Mouse (Mus musculus) CH12.LX (cell line): Measurements from ENCODE around the gene Chd4. TPM values are rescaled to one million over a fixed set of nuclear protein-coding genes. Genes with fewer than 3 reads are reported as not detected.
A peak's percentile ranks its signal among the peaks of the same experiment; 100 is the strongest.

Source experiments
- DNase-seq: peaks from one replicate; pipeline ENCODE4 v3.0.0-alpha.2; 2013; ENCODE audit errors: extremely low read depth
- H3K27ac ChIP-seq: 2 replicates; pipeline ENCODE4 v1.5.1; 2012; ENCODE audit warnings: low read depth, mild to moderate bottlenecking, control low read depth, moderate library complexity; ENCODE audit not compliant: insufficient read depth
- H3K27me3 ChIP-seq: replicated peaks from 2 replicates; pipeline ENCODE3; 2012; ENCODE audit warnings: inconsistent platforms
- H3K36me3 ChIP-seq, 2 experiments: replicated peaks in 1 of 2; 2 replicates each; pipeline versions ENCODE3 to v1.6.1; 2012; ENCODE audit warnings: inconsistent platforms in 1 of 2, low read length in 1 of 2, mild to moderate bottlenecking in 1 of 2, mixed read lengths in 1 of 2, moderate library complexity in 1 of 2; ENCODE audit not compliant: control insufficient read depth in 1 of 2, insufficient read depth in 1 of 2
- H3K4me1 ChIP-seq, 2 experiments: 2 replicates each; pipeline ENCODE4 v1.6.1; 2012; ENCODE audit warnings: inconsistent platforms in 1 of 2, moderate library complexity in 1 of 2; ENCODE audit not compliant: insufficient read depth in 2 of 2, control insufficient read depth in 1 of 2
- H3K4me2 ChIP-seq: 2 replicates; pipeline ENCODE4 v1.6.1; 2012; ENCODE audit warnings: low read depth, mild to moderate bottlenecking, control low read depth; ENCODE audit not compliant: poor library complexity, insufficient read depth, severe bottlenecking
- H3K4me3 ChIP-seq, 3 experiments: fragments of 150-350 bp in 1 of 3; sonication (generic) in 1 of 3; replicated peaks in 1 of 3; 2 replicates each; pipeline versions ENCODE3 to v1.5.1; 2011 to 2012; ENCODE audit warnings: low read depth in 2 of 3, low read length in 2 of 3, mild to moderate bottlenecking in 2 of 3, moderate library complexity in 2 of 3, control low read depth in 1 of 3, improper control_type of control experiment in 1 of 3, inconsistent platforms in 1 of 3, mixed read lengths in 1 of 3; ENCODE audit not compliant: poor library complexity in 1 of 3
- H3K79me2 ChIP-seq: replicated peaks from 2 replicates; pipeline ENCODE4 v1.6.1; 2012; ENCODE audit warnings: mild to moderate bottlenecking, moderate library complexity; ENCODE audit not compliant: control insufficient read depth, poor library complexity, insufficient read depth, severe bottlenecking; ENCODE audit errors: extremely low read depth
- H3K9ac ChIP-seq: 2 replicates; pipeline ENCODE4 v1.6.1; 2012; ENCODE audit warnings: low read depth, mild to moderate bottlenecking, control low read depth, moderate library complexity; ENCODE audit not compliant: insufficient read depth
- H3K9me3 ChIP-seq: replicated peaks from 2 replicates; pipeline ENCODE3; 2012; ENCODE audit warnings: low read length, inconsistent platforms, mixed read lengths
- CHD1 ChIP-seq: IDR thresholded peaks from 2 replicates; pipeline ENCODE4 v1.6.1; 2012; ENCODE audit warnings: low read depth, low read length, improper control_type of control experiment, inconsistent platforms
- CTCF ChIP-seq, 2 experiments: IDR thresholded peaks in 1 of 2; conservative IDR thresholded peaks in 1 of 2; 2 replicates each; pipeline ENCODE4 v1.5.1; 2011 to 2012; ENCODE audit warnings: low read depth in 2 of 2, low read length in 2 of 2, improper control_type of control experiment in 1 of 2, inconsistent platforms in 1 of 2, mild to moderate bottlenecking in 1 of 2, moderate library complexity in 1 of 2
- ELF1 ChIP-seq: IDR thresholded peaks from 2 replicates; pipeline ENCODE4 v1.6.1; 2014; ENCODE audit warnings: low read depth, mild to moderate bottlenecking, inconsistent platforms, low read length, improper control_type of control experiment
- EP300 ChIP-seq: IDR thresholded peaks from 2 replicates; pipeline ENCODE4 v1.6.1; 2011; ENCODE audit warnings: low read length, improper control_type of control experiment
- ETS1 ChIP-seq: conservative IDR thresholded peaks from 2 replicates; pipeline ENCODE4 v1.6.1; 2012; ENCODE audit warnings: low read depth, mild to moderate bottlenecking, inconsistent platforms, low read length, improper control_type of control experiment, moderate library complexity
- GABPA ChIP-seq: IDR thresholded peaks from 2 replicates; pipeline ENCODE4 v1.6.1; 2012; ENCODE audit warnings: low read depth, low read length, improper control_type of control experiment, inconsistent platforms; ENCODE audit not compliant: insufficient replicate concordance
- JUN ChIP-seq: IDR thresholded peaks from 2 replicates; pipeline ENCODE4 v1.6.1; 2011; ENCODE audit warnings: low read depth, mild to moderate bottlenecking, low read length, improper control_type of control experiment, moderate library complexity; ENCODE audit not compliant: insufficient read depth
- KAT2A ChIP-seq: IDR thresholded peaks from 2 replicates; pipeline ENCODE4 v1.6.1; 2012; ENCODE audit warnings: low read length, improper control_type of control experiment, inconsistent platforms; ENCODE audit not compliant: insufficient replicate concordance
- MAFK ChIP-seq: IDR thresholded peaks from 2 replicates; pipeline ENCODE4 v1.6.1; 2011; ENCODE audit warnings: low read length, improper control_type of control experiment; ENCODE audit not compliant: insufficient replicate concordance
- MAX ChIP-seq: IDR thresholded peaks from 2 replicates; pipeline ENCODE4 v1.6.1; 2011; ENCODE audit warnings: low read length, improper control_type of control experiment
- MAZ ChIP-seq: IDR thresholded peaks from 2 replicates; pipeline ENCODE4 v1.6.1; 2012; ENCODE audit warnings: low read depth, mild to moderate bottlenecking, inconsistent platforms, low read length, improper control_type of control experiment, moderate library complexity
- MEF2A ChIP-seq: IDR thresholded peaks from 2 replicates; pipeline ENCODE4 v1.6.1; 2014; ENCODE audit warnings: low read depth, mild to moderate bottlenecking, inconsistent platforms, low read length, improper control_type of control experiment, borderline replicate concordance
- MXI1 ChIP-seq: IDR thresholded peaks from 2 replicates; pipeline ENCODE4 v1.6.1; 2011; ENCODE audit warnings: mild to moderate bottlenecking, low read depth, low read length, improper control_type of control experiment
- MYC ChIP-seq: IDR thresholded peaks from 2 replicates; pipeline ENCODE4 v1.6.1; 2011; ENCODE audit warnings: low read depth, mild to moderate bottlenecking, improper control_type of control experiment, low read length
- NRF1 ChIP-seq: IDR thresholded peaks from 2 replicates; pipeline ENCODE4 v1.6.1; 2014; ENCODE audit warnings: low read depth, mild to moderate bottlenecking, inconsistent platforms, low read length, improper control_type of control experiment, moderate library complexity
- POLR2AphosphoS2 ChIP-seq: IDR thresholded peaks from 2 replicates; pipeline ENCODE4 v1.6.1; 2011; ENCODE audit warnings: low read depth, low read length, improper control_type of control experiment
- RCOR1 ChIP-seq: conservative IDR thresholded peaks from 2 replicates; pipeline ENCODE4 v1.6.1; 2012; ENCODE audit warnings: low read depth, mild to moderate bottlenecking, inconsistent platforms, low read length, improper control_type of control experiment
- SIN3A ChIP-seq: IDR thresholded peaks from 2 replicates; pipeline ENCODE4 v1.6.1; 2012; ENCODE audit warnings: low read length, improper control_type of control experiment, inconsistent platforms
- TCF12 ChIP-seq: IDR thresholded peaks from 2 replicates; pipeline ENCODE4 v1.6.1; 2014; ENCODE audit warnings: low read depth, mild to moderate bottlenecking, inconsistent platforms, low read length, improper control_type of control experiment
- USF1 ChIP-seq: IDR thresholded peaks from 2 replicates; pipeline ENCODE4 v1.6.1; 2014; ENCODE audit warnings: low read depth, mild to moderate bottlenecking, inconsistent platforms, low read length, improper control_type of control experiment
- ZKSCAN1 ChIP-seq: IDR thresholded peaks from 2 replicates; pipeline ENCODE4 v1.6.1; 2012; ENCODE audit warnings: low read depth, inconsistent platforms, low read length, improper control_type of control experiment, borderline replicate concordance
- ZNF384 ChIP-seq: IDR thresholded peaks from 2 replicates; pipeline ENCODE4 v1.6.1; 2012; ENCODE audit warnings: low read depth, low read length, improper control_type of control experiment, inconsistent platforms
- dilution Hi-C: fragments of 300-500 bp; cut with MboI; formaldehyde crosslinking; loops from 2 replicates; pipeline ENCODE4 v1.14.3; 2020; ENCODE audit warnings: low sequenced_read_pairs; ENCODE audit not compliant: extremely low pct_unique_long_range_greater_than_20kb, extremely low pct_ligation_motif_present
- in situ Hi-C: fragments of 300-500 bp; cut with MboI; formaldehyde crosslinking; loops from 3 replicates; pipeline ENCODE4 v1.14.3; 2019; ENCODE audit warnings: low sequenced_read_pairs, low pct_ligation_motif_present, low pct_unique_long_range_greater_than_20kb, mixed read lengths
- polyA plus RNA-seq: library from polyadenylated mRNA; unstranded; fragments of >175 nt; gene quantifications from 2 replicates; pipeline ENCODE4 v1.2.1, GENCODE M21; 2012; ENCODE audit warnings: low read depth; ENCODE audit not compliant: insufficient read length
- total RNA-seq, 2 experiments: library from RNA; depleted of rRNA; stranded (reverse); fragments of 300-350 nt in 1 of 2; fragments of >200 nt in 1 of 2; gene quantifications; 2 replicates each; pipeline ENCODE4 v1.2.3; 2012 to 2014

Chd4 gene
- total and polyA plus RNA-seq, 3 experiments: 72.7 to 200 (median 165) TPM

DNA sequence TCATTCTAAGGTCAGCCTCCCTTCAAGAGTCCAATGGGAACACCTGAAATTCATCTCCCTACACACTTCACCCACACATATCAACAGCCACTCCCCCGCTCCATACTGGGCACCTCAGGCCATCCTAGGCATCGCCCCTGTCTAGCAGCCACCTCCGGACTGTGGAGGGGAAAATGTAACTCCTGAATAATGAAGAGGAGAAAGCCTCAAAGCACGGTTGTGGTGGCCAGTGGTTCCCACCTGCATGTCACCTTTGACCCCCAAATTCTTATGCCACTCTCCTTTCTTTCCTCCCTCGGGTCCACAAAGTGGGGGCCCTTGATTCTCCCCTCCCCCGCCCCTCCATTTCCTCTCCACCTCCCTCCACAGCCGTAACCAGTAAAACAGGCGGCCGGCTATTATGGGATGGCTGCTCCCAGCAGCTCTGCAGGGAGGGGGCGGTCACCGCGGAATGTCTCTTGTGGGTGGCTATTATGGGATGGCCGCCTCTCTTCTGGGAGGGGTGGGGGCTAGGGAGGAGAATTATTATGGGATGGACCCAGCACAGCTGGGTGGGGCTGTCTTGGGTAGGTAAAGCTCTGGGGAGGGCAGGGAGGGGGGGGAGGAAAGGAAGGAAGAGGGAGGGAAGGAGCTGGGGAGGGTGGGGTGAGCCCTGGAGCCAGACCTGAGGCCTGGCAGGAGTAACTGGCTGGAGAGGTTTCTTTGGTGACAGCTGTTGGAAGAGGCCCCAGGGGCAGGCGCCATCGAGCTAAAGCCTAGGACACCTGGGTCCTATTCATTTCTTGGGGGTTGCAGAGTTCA, 6.1 kb upstream of the Chd4 start:
- Histone ChIP-seq H3K9me3 (no peaks in the 10 kb centered on the region), H3K9ac (no peak overlapping the region), H3K36me3 (peaks cover 0 to 5% of the 10 kb centered on the region in 2 experiments), H3K27me3 (no peaks in the 10 kb centered on the region), H3K4me2 (no peak overlapping the region), H3K4me3 (no peak overlapping the region), H3K4me1 (peaks cover 6 to 15% of the 10 kb centered on the region in 2 experiments), H3K27ac (no peak overlapping the region), H3K79me2 (no peaks in the 10 kb centered on the region)
- dilution Hi-C loops (no loop called here), in situ Hi-C loops (loop anchor here (10.0 kb wide), 1 partner anchor 45 kb away; the partner anchor contains the start of gene Acrbp)
- TF ChIP-seq POLR2AphosphoS2: no peak
- TF ChIP-seq USF1: no peak
- TF ChIP-seq ELF1: no peak
- TF ChIP-seq MAZ: peak; percentile 42; the same call in 1 of the 2 replicates
- peak; percentile 24 for DNase-seq

DNA sequence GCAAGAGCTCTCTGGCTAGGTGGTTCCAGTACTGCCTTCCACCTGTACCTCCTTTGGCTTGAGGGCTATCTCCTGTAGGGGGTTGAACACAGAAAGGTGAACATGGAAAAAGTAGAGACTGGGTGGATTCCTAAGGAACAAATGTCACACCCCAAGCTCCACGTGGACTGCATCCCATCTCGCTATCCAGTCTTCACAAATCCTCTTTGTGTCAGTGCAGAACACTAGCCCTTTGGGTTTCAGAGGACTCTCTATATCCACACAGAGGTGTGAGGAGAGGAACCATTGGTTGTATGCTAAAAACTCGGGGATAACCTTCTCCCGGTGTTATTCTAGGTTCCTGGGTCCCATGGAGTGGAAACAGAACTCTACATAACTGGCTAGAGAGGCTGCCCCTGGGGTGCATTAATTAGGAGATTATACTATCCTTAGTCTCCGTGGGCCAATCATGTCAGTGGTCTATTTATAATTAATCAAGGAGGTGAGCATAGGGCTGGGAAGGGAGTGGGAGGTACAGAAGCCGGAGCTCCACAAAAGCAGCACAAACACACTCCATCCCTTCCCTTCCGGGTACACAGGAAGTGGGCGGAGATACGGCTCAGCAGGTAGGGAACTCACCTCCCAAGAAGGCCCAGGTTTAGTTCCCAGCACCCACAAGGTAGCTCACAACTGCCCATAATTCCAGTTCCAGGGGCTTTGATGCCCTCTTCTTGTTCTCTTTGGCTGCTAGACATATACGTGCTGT, 5.3 kb upstream of the Chd4 start:
- Histone ChIP-seq H3K9me3 (no peaks in the 10 kb centered on the region), H3K27ac (no peak overlapping the region), H3K9ac (no peak overlapping the region), H3K27me3 (no peaks in the 10 kb centered on the region), H3K4me1 (peaks cover 6 to 23% of the 10 kb centered on the region in 2 experiments), H3K4me2 (no peak overlapping the region), H3K36me3 (no peaks in the 10 kb centered on the region), H3K4me3 (no peak overlapping the region), H3K79me2 (no peaks in the 10 kb centered on the region)
- TF ChIP-seq SIN3A (no peak), CTCF (conservative IDR thresholded peaks at IDR 0.05 in 1 of 2, IDR thresholded peaks at IDR 0.05 in 1 of 2; ENCODE audit: low read depth in 2 of 2, low read length in 2 of 2) (no peak), MEF2A (no peak), ETS1 (no peak), TCF12 (no peak), JUN (no peak), ZNF384 (no peak), MAX (no peak), MAZ (no peak), MYC (no peak), EP300 (no peak), RCOR1 (no peak), MXI1 (no peak), MAFK (no peak), CHD1 (no peak), POLR2AphosphoS2 (no peak), ZKSCAN1 (no peak), NRF1 (no peak), KAT2A (no peak), GABPA (no peak)
- dilution Hi-C loops: no loop called here
- no peak for DNase-seq
- in situ Hi-C loops: loop anchor here (10.0 kb wide), 1 partner anchor 46 kb away; the partner anchor contains the start of gene Acrbp
